Mouse (Mus musculus): ENCODE measurements around the gene Nagpa.

DNA sequence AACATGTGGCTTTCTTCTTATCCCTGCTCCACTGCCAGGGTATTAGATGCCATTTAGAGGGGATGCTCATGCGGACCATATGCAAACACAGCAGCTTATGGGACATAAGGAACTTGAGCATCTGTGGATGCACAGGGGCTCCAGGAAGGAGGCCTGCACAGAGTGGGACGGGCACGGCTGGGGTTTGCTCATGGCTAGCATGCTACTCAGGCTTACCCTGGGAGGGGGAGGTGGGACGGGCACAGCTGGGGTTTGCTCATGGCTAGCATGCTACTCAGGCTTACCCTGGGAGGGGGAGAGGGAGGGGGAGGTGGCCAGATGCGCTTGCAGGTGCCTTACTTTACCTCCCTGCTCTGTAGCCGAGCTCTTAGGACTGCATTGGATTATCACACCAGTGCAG, 39.1 kb upstream of the Nagpa start:
- TF ChIP-seq GATA1 (IDR thresholded peaks at IDR 0.05; ENCODE audit: low read length) (no peak), TAL1 (IDR thresholded peaks at IDR 0.05; ENCODE audit: low read length) (no peak)
